Mouse (Mus musculus): Measurements from ENCODE around the gene Ccdc13.

The Ccdc13 gene

DNA sequence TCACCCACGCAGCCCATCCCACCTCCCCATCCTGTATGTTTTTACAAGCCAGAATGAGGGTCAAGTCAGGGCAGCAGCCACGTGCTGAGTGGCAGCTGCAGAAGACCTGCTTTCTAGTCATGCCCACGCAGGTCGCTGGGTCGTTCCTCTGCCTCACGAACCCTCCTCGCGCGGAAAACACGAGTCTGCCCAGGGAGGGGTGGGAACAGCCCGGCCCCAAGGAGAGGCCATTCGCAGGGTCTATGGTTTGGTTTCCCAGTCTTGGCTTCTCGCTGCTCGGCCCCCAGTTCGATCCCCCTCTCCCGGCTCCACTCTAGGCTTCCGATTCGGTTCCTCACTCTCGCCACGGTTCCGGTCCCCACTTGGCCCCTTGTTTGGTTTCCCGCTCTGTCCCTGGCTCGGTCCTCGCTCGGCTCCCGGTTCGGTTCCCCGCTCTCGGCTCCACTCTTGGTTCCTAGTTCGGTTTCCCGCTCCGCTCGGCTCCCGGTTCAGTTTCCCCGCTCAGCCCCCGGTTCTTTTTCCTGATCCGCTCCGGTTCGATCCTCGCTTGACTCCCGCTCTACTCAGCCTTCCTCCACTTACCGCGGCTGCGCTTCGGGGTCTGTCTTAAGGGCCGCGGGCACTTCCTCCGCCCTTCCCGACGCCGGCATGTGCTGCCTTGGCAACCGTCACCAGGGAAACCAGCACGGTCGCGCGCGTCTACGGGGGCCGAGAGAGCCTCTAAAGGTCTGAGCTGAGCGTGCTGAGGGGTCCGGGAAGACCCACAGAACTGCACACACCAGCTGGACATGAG, at the start of gene Ccdc13:
Gene Ccdc13 (minus strand): TSS at position 633 of the 793 bp plus-strand sequence.
- peak; percentile 76 to 83 for DNase-seq

DNA sequence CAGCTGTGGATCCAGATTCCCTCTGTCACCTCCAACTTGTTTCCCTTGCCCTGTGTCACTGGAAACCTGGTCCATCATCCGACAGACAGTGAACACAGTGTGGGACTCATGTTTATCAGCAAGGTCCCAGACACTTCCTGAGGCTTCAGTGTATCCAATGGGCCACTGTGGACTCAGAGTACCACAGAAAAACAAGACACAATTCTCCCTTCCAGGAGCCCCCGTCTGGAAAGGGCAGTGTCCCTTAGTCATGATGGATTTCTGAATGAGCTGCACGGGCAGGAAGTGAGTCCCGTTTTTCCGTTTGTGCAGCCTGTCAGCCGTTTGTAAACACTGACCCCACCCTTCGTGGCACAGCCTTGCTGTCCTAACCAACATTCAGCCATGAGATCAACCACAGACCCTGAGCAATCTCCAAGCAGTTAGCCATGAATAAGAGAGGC, 42.8 kb upstream of the Ccdc13 start:
- DNase-seq, result peak in 1 of 2 experiments; percentile 52

DNA sequence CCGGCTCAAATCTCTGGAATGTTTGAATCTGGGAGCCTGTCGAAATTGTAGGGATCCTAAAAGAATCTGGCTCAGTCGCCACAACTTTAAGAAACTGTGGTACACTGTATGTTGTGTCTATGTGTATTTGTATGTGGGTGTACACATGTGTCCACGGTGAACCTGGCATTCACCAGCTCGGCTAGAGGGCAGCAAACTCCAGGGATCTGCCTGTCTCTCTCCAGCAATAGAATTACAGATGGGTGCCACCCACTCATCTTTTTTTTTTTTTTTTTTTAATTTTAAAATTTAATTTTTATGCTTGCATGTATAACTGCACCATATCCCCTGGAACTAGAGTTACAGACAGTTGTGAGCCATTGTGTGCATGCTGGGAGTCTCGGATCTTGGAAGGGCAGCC, 42.0 kb upstream of the Ccdc13 start:
- DNase-seq, result no peak

DNA sequence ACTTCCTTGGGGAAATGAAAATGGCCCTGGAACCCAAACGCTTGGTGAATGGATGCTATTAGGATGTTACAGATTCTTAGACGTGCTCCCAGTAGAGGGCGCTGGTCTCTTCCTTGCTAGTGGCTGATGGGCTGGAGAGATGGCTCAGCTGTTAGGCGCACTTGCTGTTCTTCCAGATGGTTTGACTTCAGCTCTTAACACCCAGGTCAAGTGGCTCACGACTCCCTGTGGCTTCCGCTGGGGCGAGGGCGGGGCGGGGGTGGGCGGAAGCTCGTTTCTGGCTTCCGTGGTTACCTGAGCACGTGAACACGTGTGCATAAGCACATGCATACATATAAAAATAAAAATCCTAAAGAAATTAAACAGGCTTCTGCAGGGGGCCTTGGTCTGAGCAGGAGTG, 41.6 kb upstream of the Ccdc13 start:
- peak; percentile 81 to 88 for DNase-seq

DNA sequence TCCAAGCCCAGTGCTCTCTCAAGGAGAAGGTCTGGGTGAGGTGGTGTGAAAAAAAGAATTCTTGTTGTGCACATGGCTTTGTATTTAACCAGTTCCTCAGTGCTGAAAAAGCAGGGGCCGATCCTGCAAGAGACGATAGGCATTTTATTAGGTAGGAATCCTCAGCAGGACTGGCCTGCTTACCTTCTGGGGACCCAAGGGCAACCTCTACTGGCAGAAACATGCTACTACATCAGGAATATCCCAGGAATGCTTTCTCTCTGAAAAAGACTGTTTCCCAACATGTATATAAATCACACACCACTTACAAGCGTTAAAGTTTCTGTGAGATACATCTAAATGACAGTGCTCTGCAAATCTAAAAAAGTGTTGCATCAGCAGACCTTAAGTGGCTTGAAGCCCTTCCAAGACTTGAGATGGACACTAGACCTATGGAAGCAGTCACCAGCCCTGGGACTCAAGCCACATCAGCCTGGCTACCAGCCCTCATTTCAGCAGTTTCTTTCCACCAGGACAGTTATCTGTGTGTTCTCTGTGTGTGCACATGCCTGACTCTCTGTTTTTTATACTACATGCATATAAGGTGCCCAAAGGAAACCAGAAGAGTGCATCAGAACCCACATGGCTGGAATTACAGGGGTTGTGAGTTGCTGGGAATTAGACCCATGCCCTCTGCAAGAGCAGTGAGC, 37.9 kb upstream of the Ccdc13 start:
- peak; percentile 55 to 79 for DNase-seq

DNA sequence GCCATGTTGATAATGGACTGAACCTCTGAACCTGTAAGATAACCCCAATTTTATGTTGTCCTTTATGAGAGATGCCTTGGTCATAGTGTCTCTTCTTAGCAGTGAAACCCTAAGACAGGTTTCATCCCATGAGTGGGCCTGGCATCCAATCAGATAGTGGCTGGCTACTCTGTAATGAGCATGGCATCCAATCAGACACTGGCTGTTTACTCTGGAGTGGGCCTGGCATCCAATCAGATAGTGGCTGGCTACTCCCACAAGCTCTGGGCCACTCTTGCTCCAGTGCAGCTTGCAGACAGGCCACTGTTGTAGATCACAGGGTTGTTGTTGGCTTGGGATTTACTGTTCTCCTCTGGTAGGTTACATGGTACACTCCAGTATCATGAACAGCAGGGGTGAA, 34.3 kb upstream of the Ccdc13 start:
- DNase-seq, result no peak

DNA sequence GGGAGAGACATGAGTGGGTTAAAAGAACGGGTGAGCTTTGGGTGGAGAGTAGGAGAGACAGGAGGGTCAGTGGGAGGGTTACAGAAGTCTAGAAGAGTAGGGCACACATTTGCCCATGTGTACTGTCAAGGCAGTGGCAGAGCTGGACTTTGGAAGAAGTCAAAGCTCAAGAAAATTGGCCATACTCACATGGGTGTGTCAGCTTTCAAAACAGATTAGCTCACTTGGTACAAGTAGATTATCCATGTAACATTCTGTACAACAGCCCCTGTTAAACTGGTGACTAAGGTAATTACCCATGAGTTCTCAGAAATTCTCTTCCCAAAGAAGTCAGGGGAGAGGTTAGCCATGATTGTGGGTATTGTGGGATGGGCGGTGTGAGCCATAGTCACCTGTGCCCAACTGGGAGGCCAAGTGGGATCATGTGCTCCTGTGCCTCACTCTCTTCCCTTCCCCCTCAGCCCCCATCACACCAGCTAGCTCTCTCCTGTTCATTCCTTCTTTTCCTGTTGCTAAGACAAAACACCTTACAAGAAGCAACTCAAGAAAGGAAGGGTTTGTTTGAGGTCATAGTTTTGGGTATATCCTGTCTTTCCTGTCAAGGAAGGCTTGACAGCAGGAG, 32.9 kb upstream of the Ccdc13 start:
- no peak for DNase-seq

DNA sequence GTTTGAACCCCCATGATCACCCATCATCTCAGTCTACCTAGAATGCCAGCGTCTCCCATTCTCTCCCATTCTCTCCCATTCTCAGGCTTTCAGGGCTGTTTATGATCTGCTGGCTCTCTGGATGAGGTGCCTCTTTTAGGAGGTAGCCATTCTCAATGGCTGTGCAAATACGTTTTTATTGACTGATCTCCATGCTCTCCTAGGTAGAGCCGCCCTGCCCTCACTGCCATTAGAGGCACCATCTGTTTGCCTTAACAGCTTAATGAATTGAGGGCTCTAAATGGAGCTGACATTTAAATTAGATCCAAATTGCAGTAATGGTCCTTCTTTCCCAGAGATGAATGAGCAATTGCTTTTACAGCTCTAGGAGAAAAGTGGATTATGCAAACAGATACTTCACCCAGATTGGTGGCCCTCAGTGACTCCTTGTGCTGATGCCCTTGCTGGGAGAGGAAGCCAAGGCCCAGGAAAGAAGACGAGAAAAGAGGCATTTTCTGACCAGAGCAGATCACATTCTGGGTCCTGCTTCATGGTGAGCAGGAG, 30.8 kb upstream of the Ccdc13 start:
- no peak for DNase-seq

DNA sequence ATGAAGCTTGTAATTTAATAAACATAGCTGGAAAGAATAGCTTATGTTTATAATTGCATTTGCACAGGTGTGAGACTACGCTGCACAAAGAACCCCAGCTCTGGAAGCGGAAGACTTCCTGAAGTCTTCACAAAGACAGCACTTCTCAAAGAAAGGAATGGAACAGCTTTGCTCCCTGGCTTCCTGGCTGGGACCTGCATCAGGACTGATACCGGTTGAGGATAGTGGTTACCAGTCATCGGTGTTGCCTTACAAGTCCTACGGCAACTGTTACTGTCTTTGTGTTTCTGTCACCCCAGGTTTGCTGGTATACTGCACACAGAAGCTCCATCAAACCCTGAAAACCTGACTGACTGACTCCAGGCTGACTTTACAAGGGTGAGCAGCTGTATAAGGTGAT, 30.2 kb upstream of the Ccdc13 start:
- DNase-seq, result no peak

DNA sequence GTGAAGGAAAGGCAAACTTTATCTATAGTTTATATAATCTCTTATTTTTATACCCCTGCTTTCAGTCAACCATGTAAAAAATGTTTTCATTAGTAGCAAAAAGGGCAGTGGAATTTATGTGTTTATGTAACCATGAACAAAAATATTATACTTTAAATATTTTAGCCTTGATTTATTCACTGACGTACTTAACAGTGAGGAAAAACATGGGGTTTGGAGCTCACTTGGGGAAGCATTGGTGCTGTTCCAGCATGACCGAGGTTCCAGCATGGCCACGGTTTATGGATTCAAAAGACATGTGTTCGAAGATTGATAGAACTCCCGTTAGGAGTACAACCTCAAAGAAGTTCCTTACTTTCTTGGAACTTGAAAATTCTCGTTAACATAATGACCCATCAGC, 29.0 kb upstream of the Ccdc13 start:
- no peak for DNase-seq

DNA sequence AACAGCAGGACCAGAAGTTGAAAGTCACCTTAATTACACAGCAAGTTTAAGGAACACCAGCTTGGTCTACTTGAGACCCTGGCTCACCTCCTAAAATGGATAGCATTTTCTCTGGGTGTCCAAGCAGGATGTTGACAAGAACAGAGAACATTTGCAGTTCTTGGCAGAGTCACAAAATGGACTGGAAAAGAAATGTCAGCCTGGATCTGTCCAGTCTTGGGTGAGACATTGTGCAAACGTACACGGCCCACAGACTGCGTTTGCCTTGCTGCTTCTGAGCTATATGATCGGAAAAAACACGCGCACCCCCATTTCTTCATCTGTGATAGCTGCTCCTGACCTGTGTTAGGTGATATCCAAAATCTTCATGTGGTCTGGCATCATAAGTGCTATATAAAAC, 28.4 kb upstream of the Ccdc13 start:
- DNase-seq, result peak in 1 of 2 experiments; percentile 18

DNA sequence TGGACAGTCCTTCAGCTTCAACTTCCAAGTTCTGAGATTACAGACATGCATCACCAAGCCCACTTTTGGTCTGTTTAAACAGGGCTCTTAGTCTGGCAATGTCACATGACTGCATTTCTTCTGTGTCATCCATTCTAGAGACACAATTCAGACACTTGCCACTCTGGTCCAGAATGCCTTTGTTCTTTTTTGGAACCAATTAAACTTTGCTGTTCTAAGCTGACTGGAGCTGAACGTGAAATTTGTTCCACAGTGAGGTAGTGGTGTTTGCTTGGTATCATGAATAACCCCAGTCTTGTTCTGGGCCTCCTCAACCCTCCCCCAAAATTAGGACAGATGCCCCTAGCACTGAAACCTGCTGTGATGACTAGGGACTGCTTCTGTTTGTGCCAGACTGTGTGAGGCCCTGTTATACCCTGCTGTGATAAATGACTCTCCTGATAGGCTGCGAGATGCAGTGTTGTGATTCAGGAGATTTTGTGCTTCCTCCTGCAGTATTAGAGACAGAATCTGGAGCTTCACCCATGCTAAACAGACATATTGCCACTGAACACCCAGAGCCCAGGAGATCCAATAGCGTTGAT, 26.3 kb upstream of the Ccdc13 start:
- DNase-seq, result no peak

DNA sequence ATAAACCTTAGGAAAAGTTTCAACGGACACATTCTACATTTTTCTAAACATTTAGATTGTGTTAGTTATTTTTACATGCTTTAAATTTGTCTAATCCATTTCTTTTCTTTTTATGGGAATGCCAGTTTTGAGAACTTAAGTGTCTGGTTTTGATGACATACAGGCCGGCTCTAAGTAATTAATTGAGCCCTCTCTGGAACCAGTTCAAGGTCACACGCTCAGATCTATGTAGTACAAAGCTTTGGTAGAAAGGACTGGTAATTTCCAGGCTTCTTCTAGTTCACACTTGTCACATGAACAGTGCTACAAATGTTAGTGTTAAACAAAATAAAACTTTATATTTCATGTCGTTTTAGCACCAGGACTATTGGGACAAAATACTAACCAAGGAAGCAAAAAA, 25.6 kb upstream of the Ccdc13 start:
- no peak for DNase-seq

DNA sequence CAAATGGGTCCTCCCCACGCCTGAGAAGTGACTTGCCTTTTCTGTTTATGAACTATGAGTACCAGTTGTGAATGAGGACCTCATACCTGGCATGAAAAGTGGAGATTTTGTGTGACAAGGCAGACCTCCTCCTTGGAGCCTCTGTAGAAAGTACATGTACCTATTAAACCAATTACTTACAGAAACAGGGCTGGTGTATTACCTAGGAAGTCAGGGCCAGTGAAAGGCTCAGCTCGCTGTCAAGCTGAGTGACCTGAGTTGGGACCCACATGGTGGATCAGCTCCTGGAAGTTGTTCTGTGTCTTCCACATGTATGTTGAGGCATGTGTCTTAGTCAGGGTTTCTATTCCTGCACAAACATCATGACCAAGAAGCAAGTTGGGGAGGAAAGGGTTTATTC, 21.7 kb upstream of the Ccdc13 start:
- DNase-seq, result no peak

DNA sequence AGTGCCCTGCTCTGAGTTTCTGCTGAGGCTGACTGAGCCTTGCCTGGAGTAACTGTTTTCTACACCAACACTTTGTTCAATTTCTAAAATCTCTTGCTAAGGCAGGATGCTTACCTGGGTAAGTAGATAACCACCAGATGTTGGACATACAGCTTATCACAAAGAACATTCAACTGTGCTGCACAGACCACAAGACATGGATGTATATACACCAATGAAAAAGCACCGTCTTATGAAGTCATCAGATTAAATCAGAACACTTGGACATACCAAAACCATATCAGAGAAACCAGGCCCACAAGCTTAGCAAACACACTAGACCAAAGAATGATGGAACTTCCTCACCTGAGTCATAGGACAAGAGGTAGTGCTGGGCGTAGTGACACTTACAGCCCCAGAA, 20.1 kb upstream of the Ccdc13 start:
- no peak for DNase-seq

DNA sequence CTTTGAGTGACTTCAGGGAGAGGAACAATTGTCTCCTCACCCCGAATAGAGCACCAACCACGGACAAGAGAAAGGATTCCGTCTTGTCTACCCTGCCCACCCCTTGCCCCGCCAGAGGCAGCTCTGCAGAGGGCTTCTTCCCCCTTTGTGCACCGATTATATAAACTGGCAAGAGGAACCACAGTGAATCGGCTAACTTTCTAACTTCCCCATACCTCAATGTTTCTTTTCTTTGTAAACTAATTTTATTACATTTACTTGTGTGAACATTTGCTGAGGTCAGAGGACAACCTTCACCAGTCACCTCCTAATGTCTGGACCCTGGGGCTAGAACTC, 18.9 kb upstream of the Ccdc13 start, which contains the start of gene Higd1a:
Gene Higd1a (minus strand): TSS at position 210 of the 336 bp plus-strand sequence.
- no peak for DNase-seq

DNA sequence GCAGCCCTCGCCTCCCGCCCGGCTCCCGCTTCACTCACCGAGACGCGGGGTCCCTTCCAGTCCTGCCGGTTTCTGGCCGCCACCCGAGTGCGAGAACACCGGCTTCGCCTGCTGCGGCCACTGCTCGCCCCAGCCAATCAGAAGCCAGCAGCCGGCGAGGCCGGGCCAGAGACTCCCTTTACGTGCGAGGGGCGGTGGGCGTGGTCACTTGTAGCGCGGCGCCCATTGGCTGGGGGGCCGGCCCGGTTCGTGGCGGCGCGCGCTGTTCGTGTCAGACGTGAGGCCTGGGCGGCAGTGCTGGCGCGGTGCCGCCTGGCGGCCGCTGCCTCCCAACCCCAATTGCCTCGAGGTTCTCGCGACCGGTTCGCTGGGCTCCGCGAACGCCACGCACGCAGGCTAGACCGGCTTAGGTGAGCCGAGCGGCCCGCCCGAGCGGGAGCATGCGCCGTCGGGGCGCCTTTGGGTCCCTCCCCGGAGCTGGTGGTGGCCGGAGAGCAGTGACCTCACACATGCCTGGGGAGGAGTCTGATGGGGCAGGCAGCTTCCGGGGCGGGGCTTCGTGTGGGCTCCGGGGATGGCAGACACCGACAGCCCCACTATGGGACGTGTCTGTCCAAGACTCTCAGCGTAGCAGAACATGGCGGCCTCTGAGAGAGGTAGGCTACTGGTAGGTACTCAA, 18.4 kb upstream of the Ccdc13 start:
- peak; percentile 99 for DNase-seq

DNA sequence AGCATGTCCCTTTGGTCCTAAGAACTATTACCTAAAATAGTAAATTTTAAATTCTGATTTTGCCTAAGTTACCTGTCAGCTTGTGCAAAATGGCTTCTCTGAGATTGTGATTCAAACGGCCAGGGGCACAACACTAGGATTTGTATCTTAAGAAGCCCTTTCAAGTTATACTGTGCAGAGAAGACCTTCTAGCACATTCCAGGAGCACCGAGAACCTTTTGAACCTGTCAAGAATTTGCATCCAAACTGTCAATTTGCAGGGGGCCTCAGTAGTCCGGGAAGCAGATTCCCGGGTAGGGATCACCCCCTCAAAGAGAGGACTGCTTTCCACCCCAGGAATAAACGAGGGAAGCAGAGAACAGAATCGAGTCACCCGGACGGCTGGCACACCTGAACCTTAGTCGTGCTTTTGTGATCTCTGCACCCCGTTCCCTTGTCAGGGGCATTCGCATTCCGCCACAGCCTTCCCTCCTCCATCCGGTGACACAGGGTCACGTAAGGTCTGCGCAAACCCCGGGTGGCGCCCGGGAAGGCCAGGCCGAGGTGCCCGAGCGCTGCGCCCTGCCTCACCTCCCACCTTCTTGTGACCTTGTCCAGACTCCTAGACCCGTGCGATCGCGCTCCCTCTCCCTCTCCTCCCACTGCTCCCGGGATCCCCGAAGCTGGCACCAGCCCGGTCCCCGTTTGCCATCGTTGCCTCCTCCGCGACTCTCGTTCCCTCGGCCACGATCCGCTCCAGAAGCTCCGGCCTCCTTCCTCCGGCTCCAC, 17.6 kb upstream of the Ccdc13 start:
- DNase-seq, result peak; percentile 51 to 78

DNA sequence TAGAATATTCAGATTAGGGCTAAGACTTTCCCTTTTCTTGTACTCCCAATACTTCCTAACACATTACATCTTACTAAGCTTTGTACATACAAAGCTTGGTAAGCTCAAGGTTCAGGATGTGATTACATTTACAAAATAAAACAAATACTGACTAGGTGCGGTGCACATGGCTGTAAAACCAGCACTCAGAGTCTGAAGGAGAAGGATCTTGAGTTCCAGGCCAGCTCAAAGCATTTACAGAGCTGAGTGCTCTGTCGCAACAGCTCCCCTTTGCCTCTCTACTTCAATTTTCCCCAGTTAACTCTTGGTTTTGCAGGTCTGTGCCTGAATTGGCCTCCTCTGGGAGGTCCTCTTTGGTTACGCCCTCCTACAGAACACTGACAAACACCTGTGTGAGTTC, 15.0 kb upstream of the Ccdc13 start:
- no peak for DNase-seq

DNA sequence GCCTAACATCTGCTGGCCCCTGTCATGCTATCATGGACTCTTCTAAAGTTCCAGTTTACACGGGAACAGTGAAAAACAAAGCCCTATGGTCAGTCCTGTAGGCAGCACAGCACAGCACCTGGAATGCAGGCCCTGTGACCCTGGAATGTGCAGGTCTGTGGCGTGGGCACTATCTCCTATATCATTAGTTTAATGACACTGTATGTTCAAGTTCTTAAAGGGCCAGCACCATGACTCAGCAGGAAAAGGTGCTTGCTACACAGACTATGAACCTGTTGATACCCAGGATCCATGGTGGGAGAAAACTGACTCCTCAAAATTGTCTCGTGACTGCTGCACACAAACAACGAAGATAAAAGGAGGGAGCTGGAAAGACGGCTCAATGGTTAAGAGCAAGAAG, 8.6 kb upstream of the Ccdc13 start:
- DNase-seq, result no peak

DNA sequence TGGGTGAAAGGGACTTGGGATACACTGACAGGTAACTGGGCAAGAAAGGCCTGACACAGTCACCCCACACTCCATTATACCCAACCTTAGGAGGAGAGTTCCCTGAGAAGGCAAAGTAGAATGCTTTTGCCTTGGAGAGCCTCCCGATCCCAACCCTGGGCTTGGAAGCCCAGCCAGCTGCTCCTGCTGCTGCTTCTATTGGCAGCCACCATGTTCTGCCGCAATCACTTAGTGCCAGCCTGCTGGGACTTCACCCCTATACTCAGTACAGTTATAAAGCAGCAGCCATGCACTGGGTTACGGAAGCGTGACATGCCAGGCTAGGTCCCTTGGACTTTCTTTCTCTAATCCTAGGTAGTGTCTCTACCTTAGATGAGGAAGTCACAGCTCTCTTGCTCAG, 7.9 kb upstream of the Ccdc13 start:
- peak in 1 of 2 experiments; percentile 2 for DNase-seq

Data from kidney, postnatal 25 days (tissue).